Mouse (Mus musculus) frontal cortex, postnatal 36 days (tissue): ENCODE measurements around the gene Tmem135.

ENCODE experiments used
- DNase-seq, 2 experiments: peaks; one replicate each; pipeline ENCODE4 v3.0.0; 2022; ENCODE audit warnings: low spot score in 2 of 2

The Tmem135 gene

GRCm38 (mm10) chr7:89248135-89248850, 155.7 kb downstream of the Tmem135 start:
- no peak for DNase-seq

DNA sequence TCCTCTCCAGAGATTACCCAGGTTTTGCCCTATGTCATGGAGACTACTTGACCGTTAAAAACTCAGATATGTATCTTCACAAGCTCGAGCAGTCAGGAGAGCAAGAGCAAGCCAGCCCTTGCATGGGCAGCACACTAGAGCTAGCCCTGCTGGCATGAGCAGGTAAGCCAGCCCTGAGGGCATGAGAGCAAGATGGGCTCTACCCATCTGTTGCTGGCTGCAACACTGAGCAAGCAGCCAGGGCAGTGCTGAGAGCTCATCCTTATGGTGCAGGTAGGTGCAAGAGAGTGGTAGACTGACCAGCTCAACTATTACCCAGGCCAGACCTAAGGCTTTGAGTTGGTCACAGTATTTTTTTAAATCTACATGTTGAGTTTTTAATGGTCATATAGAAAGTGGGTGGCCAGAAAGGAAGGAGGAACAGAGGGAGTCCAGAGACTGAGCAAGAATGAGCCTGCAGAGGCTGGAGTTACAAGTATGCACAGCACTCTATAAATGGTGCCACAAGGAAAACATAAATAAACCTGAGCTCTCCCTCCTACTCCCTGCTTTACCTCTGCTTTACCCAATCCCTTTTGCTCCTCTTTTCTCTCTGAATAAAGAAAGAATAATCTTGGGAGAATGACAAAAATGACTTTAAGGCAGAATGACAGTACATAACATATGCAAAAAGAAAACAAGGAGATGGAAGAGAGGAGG, 156.9 kb downstream of the Tmem135 start:
- no peak for DNase-seq

GRCm38 (mm10) chr7:89242565-89242964, 161.5 kb downstream of the Tmem135 start:
- DNase-seq, result no peak

- no peak for DNase-seq
Observed at GRCm38 (mm10) chr7:89242143-89242542, 161.9 kb downstream of the Tmem135 start.

- DNase-seq, result no peak
Observed at GRCm38 (mm10) chr7:89239592-89239991, 164.4 kb downstream of the Tmem135 start.

GRCm38 (mm10) chr7:89236592-89236991, 167.4 kb downstream of the Tmem135 start:
- no peak for DNase-seq

DNA sequence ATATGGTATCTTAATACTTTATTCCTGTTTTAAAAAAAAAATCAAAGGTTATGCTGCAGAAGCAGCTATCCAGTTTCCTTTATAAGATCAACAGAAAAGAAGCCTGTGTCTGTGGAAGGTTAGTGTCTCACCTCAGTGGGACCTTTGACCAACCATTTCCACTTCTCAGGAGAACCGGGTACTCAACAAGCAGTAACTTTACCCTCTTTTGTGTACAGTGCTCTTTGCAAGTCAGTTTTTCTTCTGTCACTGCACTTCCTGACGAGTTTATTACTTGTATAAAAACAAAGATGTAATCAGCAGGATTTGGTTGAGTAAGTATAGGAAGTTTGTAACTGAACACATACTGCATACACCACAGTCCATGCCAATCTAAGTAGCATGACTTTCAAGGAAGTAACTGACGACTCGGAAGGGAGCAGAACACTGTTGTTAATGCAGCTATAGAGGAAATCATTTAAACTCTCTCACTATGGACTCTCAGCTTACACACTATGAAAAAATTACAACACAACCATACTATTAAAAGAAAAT, 168.0 kb downstream of the Tmem135 start:
- no peak for DNase-seq

- no peak for DNase-seq
Observed at GRCm38 (mm10) chr7:89232499-89233145, 171.4 kb downstream of the Tmem135 start.

DNA sequence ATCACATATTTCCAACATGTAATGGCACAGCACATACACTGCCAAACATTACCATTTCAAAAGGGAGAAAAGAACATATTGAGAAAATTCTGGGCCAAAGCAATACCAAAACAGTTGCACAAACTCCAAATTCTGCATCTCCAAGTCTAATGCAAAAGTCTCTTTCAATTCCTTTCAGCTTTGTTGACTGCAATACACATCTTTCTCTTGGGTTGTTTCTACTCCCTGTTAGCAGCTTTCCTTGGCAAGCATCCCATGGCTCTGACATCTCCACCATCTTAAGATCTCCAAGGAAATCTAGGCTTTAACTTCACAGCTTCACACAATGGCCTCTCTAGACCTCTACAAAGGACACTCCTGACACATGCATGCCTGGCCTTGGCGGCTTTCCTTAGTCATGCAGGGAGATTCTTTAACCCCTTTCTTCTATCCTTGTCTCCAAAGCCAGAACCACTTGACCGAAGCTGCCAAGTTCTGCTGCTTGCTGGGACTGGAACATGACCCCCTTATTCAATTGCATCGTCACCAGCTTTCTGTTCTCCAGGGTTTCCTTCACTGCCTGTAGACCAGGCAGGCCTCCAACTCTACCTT, 172.7 kb downstream of the Tmem135 start:
- no peak for DNase-seq

GRCm38 (mm10) chr7:89222609-89223008, 181.4 kb downstream of the Tmem135 start:
- no peak for DNase-seq

DNA sequence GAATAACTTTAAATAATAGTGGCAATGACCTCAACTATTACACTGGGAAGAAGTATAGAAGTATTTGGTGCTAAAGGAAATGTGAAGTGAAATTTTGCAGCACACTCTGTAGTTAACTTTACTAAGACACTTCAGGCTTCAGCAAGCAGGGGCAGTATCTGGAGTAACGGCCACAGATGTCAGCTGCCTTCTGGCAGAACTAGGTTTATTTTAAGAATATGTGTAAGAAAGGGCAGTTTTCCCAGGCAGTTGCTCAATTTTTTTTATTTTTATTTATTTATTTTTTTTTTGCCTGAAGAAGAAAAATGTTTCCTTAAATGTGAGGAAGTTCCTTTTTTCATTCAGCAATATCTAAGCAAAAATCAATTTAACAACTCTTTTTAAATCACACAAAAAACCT, 187.4 kb downstream of the Tmem135 start:
- DNase-seq, result no peak

DNA sequence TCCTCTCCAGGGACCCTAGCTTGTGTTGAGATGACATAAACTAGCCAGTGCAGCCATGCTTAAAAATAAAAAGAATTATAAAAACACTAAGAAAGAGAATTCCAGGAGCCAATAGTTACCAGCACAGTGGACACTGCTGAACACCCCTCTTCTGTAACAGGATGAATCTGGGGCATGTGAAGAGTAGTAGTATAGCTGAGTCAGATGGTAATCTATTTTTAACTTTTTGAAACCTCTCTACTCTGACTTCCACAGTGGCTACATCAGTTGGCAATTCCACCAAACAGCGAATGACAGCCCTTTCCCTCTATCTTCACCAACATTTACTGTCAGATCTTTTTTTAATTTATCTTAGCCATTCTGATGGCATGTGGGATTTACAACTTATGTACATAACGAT, 187.9 kb downstream of the Tmem135 start:
- DNase-seq, result no peak

DNA sequence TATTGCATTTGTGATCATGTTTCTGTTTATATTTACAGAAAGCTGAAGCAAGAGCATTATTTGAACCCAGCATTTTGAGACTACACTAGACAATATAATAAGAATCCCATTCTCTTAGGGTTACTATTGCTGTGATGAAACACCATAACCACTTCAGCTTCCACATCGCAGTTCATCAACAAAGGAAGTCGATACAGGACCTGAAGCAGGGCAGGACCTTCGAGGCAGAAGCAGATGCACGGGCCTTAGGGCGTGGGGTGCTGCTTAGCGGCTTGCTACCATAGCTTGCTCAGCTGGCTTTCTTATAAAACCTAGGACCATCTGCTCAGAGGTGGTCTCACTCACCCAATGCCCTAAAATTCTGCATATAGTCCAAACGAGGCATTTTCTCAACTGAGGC, 188.3 kb downstream of the Tmem135 start:
- no peak for DNase-seq

DNA sequence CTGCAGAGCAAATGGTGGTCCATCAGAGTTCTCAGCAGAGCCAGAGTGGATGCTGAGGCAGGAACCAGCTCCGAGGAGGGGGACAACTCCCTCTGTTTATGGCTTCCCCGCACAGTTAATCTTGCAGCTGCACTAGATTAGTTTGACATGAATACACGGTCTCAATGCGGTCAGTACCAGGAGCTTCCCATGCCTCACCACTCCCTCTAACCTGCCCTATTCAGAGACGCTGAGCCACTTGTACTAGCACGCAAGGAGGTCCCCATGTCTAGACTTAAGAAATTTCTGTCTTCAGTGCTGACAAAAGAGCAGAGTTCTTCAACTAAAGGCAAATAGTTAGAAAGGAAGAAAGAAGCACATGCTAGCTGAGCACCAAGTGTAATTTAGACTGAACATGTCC, 193.5 kb downstream of the Tmem135 start:
- no peak for DNase-seq

GRCm38 (mm10) chr7:89206165-89206564, 197.9 kb downstream of the Tmem135 start:
- DNase-seq, result no peak

DNA sequence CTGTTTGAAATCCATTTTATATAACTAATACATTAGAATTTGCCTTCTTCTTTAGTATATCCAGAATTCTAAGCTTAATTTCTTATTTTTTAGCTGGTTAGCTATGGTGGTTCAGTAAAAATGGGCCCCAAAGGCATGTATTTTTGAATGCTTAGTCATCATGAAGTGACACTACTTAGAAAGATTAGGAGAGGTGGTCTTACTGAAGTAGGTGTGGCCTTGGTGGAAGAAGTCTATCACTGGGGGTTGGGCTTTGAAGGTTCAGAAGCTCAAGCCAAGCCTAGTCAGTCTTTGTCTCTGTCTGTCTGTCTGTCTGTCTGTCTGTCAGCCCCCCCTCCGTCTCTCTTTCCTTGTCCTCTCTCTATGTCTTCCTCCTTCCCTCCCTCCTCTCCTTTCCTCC, 198.6 kb downstream of the Tmem135 start:
- DNase-seq, result no peak

DNA sequence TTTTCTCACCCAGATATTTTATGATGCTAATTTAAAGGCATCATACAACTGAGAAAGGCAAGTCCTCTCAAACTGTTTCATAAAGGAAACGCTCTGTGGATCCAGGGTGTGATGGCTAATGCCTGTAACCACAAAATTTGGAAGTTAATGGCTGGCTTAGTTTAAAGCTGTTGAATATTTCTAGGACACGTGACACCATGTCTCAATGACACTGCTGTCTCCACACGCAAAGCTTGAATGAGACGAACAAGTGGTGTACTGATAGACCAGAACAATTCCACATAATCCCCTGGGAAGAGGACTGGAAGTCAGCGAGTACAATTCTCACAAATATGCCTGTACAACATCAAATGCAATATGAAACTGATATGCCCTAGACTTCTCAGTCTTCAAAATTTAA, 200.9 kb downstream of the Tmem135 start:
- no peak for DNase-seq

DNA sequence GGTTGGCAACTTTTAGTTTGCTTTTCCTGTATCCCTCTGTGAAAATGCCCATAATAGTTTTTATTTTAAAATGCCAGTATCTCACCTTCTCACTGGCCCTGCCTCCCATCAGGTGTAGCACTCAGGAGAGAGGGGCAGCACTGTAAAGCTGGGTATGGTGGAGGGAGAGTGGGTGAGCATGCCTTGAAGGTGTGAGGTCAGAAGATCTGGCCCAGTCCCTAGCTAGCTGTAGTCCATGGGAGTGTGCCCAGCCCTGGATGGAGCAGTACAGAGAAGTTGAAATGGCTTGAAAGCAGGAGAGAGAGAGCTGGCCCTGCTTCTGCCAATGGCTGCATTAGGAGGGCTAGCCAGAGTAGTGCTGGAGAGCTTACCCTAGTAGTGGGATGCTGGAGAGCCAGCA, 202.1 kb downstream of the Tmem135 start:
- no peak for DNase-seq

DNA sequence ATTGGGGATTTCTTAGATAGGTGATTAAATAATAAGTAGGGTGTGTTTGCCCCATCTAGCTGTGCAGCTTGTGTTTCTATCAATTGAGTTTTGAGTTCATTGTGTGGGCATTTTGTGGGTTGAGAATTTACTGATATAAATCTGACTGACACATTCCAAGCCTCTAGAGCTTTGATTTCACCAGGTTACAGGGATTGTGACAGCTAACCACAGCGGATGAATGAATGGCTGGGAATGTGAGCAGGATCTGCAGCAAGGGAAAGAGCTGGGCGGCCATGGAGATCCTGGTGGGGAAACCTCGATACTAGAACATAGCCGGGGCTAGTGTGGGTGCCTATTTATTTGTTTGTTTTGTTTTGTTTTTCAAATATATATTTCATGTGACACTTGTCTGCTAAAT, 205.5 kb downstream of the Tmem135 start:
- no peak for DNase-seq

DNA sequence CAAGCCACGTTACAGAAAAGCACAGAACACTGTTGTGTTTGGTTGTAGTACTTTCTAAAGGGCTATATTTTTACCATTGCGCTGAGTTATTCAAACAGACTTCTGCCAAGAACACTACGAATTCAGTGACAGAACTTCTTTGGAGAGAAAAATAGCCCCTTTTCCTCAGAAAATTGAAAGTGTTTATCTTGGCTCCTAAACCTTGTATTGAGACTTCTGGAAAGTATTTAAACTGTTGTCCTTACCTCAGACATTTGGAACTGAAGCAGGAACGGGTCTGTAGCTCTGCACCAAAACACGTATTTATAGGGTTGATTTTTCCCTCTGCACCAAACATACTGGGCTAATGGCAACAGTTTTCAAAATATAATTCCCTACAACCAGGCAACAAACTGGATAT, 210.6 kb downstream of the Tmem135 start:
- no peak for DNase-seq

GRCm38 (mm10) chr7:89183928-89184327, 220.1 kb downstream of the Tmem135 start:
- no peak for DNase-seq

DNA sequence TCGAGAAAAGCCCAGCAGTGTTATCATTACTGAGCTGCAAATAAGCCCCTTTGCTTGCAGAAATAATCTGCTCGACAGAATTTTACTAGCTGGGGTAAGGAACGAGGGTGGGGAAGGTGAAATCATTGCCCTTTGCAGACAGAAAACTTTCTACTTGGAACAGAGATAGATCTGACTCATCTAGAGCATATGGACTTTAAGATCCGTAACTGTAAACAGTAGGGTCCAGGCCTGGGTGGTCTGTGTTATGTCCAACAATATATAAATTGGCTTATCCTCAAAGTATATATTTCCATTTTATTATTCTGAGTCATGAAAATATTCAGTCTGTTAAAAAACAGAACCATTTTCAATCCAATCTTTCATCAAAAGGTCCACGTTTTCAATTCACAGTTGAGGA, 221.1 kb downstream of the Tmem135 start:
- no peak for DNase-seq
